In genomic region chr16:31498336-31498735, GRCm38 (mm10) we compare ENCODE assay signal across 19 mouse cellular contexts.
DNase-seq lines count a peak whose midpoint lies in the region; ATAC-seq lines count a peak whose summit lies in the region.
"Had no signal": no experiment of that assay in that cellular context is flagged by ENCODE, and none has a peak within 500 bp of the region (broad histone marks: within the 10 kb centered on the region; RNA-seq: fewer than 3 reads in every experiment).

No protein-coding gene starts in this region.

- WGBS in embryonic facial prominence, embryonic 12.5 days: 71% methylated on average over 4 of the region's 4 CpGs
- WGBS in embryonic facial prominence, embryonic 10.5 days: 83% methylated on average over 4 of the region's 4 CpGs
- 77% methylated on average over 4 of the region's 4 CpGs for WGBS in embryonic facial prominence, embryonic 13.5 days
- WGBS in limb, embryonic 10.5 days: 72% methylated on average over 4 of the region's 4 CpGs
- 79% methylated on average over 4 of the region's 4 CpGs for WGBS in kidney, embryonic 14.5 days

- no peak overlapping the region for H3K4me2 ChIP-seq in embryonic facial prominence, embryonic 12.5 days (replicated peaks)
- H3K4me2 ChIP-seq in embryonic facial prominence, embryonic 13.5 days: no peak overlapping the region
- no peak overlapping the region for H3K4me2 ChIP-seq in kidney, embryonic 14.5 days (replicated peaks; ENCODE audit: low read depth, low read length)
- H3K4me2 ChIP-seq: heart, embryonic 12.5 days; hindbrain, embryonic 14.5 days; intestine, embryonic 15.5 days had no signal

- H3K4me1 ChIP-seq in embryonic facial prominence, embryonic 12.5 days: peaks cover 70% of the 10 kb centered on the region
- H3K4me1 ChIP-seq in embryonic facial prominence, embryonic 10.5 days: peaks cover 76% of the 10 kb centered on the region
- peaks cover 68% of the 10 kb centered on the region for H3K4me1 ChIP-seq in embryonic facial prominence, embryonic 13.5 days
- H3K4me1 ChIP-seq in limb, embryonic 10.5 days: peaks cover 84% of the 10 kb centered on the region
- H3K4me1 ChIP-seq in kidney, embryonic 14.5 days (ENCODE audit: control insufficient read depth, insufficient read depth, low read length): peaks cover 14% of the 10 kb centered on the region; the same call in 1 of the 2 replicates

- no peaks in the 10 kb centered on the region for H3K9me3 ChIP-seq in embryonic facial prominence, embryonic 12.5 days
- no peaks in the 10 kb centered on the region for H3K9me3 ChIP-seq in embryonic facial prominence, embryonic 10.5 days
- no peaks in the 10 kb centered on the region for H3K9me3 ChIP-seq in embryonic facial prominence, embryonic 13.5 days
- no peaks in the 10 kb centered on the region for H3K9me3 ChIP-seq in limb, embryonic 10.5 days (replicated peaks)
- no peaks in the 10 kb centered on the region for H3K9me3 ChIP-seq in kidney, embryonic 14.5 days (ENCODE audit: control insufficient read depth, low read length)
- H3K9me3 ChIP-seq: heart, embryonic 12.5 days; hindbrain, embryonic 10.5 days; intestine, embryonic 15.5 days had no signal

- H3K4me3 ChIP-seq in embryonic facial prominence, embryonic 12.5 days: no peak overlapping the region
- no peak overlapping the region for H3K4me3 ChIP-seq in embryonic facial prominence, embryonic 10.5 days
- H3K4me3 ChIP-seq in embryonic facial prominence, embryonic 13.5 days: no peak overlapping the region
- no peak overlapping the region for H3K4me3 ChIP-seq in limb, embryonic 10.5 days
- no peak overlapping the region for H3K4me3 ChIP-seq in kidney, embryonic 14.5 days (ENCODE audit: low read length)
- H3K4me3 ChIP-seq: heart, adult 2 months; heart, embryonic 12.5 days; hindbrain, embryonic 10.5 days; intestine, embryonic 15.5 days had no signal

- no peak for DNase-seq in embryonic facial prominence, embryonic 10.5 days (ENCODE audit: low spot score)
- DNase-seq in 3134 (ENCODE audit: extremely low read depth, insufficient read length, low spot score): peak; percentile 51
- DNase-seq in limb, embryonic 10.5 days (ENCODE audit: low spot score): no peak
- no peak for DNase-seq in right cerebral cortex, postnatal 10 days (ENCODE audit: low spot score in 2 of 2)
- DNase-seq: adrenal gland, adult 8-10 months; cerebellum, adult 11 months; cerebellum, adult 8-10 months; cerebellum, postnatal 14 days; gastrocnemius, postnatal 14 days; heart, adult 2 months; kidney, adult 18-20 months had no signal

- H3K27ac ChIP-seq in embryonic facial prominence, embryonic 12.5 days: peak overlapping the region; percentile 2; the same call in 1 of the 2 replicates
- no peak overlapping the region; the same call in 1 of the 2 replicates for H3K27ac ChIP-seq in embryonic facial prominence, embryonic 10.5 days (replicated peaks)
- peak overlapping the region; percentile 11; the same call in 1 of the 2 replicates for H3K27ac ChIP-seq in embryonic facial prominence, embryonic 13.5 days
- H3K27ac ChIP-seq in limb, embryonic 10.5 days: peak overlapping the region; percentile 82
- no peak overlapping the region for H3K27ac ChIP-seq in kidney, embryonic 14.5 days (ENCODE audit: low read depth, low read length)
- H3K27ac ChIP-seq: heart, adult 2 months; hindbrain, embryonic 10.5 days; hindbrain, embryonic 14.5 days; intestine, embryonic 15.5 days had no signal

- no peak overlapping the region for H3K9ac ChIP-seq in embryonic facial prominence, embryonic 12.5 days
- no peak overlapping the region for H3K9ac ChIP-seq in embryonic facial prominence, embryonic 13.5 days
- H3K9ac ChIP-seq in kidney, embryonic 14.5 days (ENCODE audit: low read depth, low read length): no peak overlapping the region
- H3K9ac ChIP-seq: heart, embryonic 12.5 days; hindbrain, embryonic 14.5 days; intestine, embryonic 15.5 days had no signal

- no peak for ATAC-seq in embryonic facial prominence, embryonic 12.5 days (ENCODE audit: insufficient number of reproducible peaks, insufficient read depth, low FRiP score, low TSS enrichment)
- ATAC-seq in embryonic facial prominence, embryonic 13.5 days (ENCODE audit: insufficient number of reproducible peaks, insufficient read depth, low FRiP score, low TSS enrichment, low read depth): no peak
- no peak for ATAC-seq in frontal cortex, adult (ENCODE audit: low TSS enrichment)
- no peak for ATAC-seq in kidney, embryonic 14.5 days (ENCODE audit: low FRiP score, low TSS enrichment)
- ATAC-seq: intestine, embryonic 15.5 days had no signal

- no peaks in the 10 kb centered on the region for H3K36me3 ChIP-seq in embryonic facial prominence, embryonic 12.5 days
- no peaks in the 10 kb centered on the region for H3K36me3 ChIP-seq in embryonic facial prominence, embryonic 10.5 days (replicated peaks)
- H3K36me3 ChIP-seq in embryonic facial prominence, embryonic 13.5 days: no peaks in the 10 kb centered on the region
- no peaks in the 10 kb centered on the region for H3K36me3 ChIP-seq in limb, embryonic 10.5 days
- no peaks in the 10 kb centered on the region for H3K36me3 ChIP-seq in kidney, embryonic 14.5 days (ENCODE audit: control insufficient read depth, insufficient read depth, low read length)
- H3K36me3 ChIP-seq: heart, embryonic 12.5 days; hindbrain, embryonic 10.5 days; intestine, embryonic 15.5 days had no signal

- no peaks in the 10 kb centered on the region for H3K27me3 ChIP-seq in embryonic facial prominence, embryonic 12.5 days
- peaks cover 9% of the 10 kb centered on the region; the same call in 1 of the 2 replicates for H3K27me3 ChIP-seq in embryonic facial prominence, embryonic 10.5 days (replicated peaks; ENCODE audit: low read depth, poor library complexity, severe bottlenecking)
- H3K27me3 ChIP-seq in embryonic facial prominence, embryonic 13.5 days: no peaks in the 10 kb centered on the region
- H3K27me3 ChIP-seq in limb, embryonic 10.5 days (ENCODE audit: low read depth, poor library complexity, severe bottlenecking): no peaks in the 10 kb centered on the region
- H3K27me3 ChIP-seq in kidney, embryonic 14.5 days (ENCODE audit: control insufficient read depth, insufficient read depth, low read length): no peaks in the 10 kb centered on the region
- H3K27me3 ChIP-seq: heart, embryonic 12.5 days; intestine, embryonic 15.5 days had no signal

Comparison
In these comparisons a context has a peak if more than half of its experiments do, and no peak if none do; other contexts are left out.
1. H3K27ac ChIP-seq: peak in embryonic facial prominence, embryonic 12.5 days (single experiment), embryonic facial prominence, embryonic 13.5 days (single experiment) and limb, embryonic 10.5 days (single experiment); none in embryonic facial prominence, embryonic 10.5 days (single experiment) and kidney, embryonic 14.5 days (single experiment).